Mouse (Mus musculus) myocyte (in vitro differentiated cells): ENCODE measurements at regions not wholly inside any gene's neighbourhood (a gene's known extent, or its start where the extent isn't known, plus 50 kb on each side); places are given as distances from the start of the nearest gene placed in this dataset.

Experiments used
- H3K27me3 ChIP-seq: one replicate; pipeline ENCODE4 v1.6.1; 2011; ENCODE audit not compliant: control insufficient read depth, insufficient read depth, insufficient read length
- H3K36me3 ChIP-seq: one replicate; pipeline ENCODE4 v1.6.1; 2011; ENCODE audit not compliant: control insufficient read depth, insufficient read depth
- H3K4me2 ChIP-seq: one replicate; pipeline ENCODE4 v1.6.1; 2011; ENCODE audit warnings: low read depth, control low read depth
- H3K4me3 ChIP-seq: one replicate; pipeline ENCODE4 v1.5.1; 2011; ENCODE audit warnings: mild to moderate bottlenecking, control low read depth, moderate library complexity
- H3K79me2 ChIP-seq: one replicate; pipeline ENCODE4 v1.6.1; 2011; ENCODE audit not compliant: control insufficient read depth, insufficient read depth
- H3ac ChIP-seq: one replicate; pipeline ENCODE4 v1.6.1; 2011; ENCODE audit not compliant: control insufficient read depth, insufficient read length
- CEBPB ChIP-seq: IDR thresholded peaks from 2 replicates; pipeline ENCODE4 v1.6.1; 2011; ENCODE audit warnings: mild to moderate bottlenecking, moderate library complexity; ENCODE audit not compliant: poor library complexity, insufficient read depth, severe bottlenecking
- E2F4 ChIP-seq: IDR thresholded peaks from one replicate; pipeline ENCODE4 v1.6.1; 2011; ENCODE audit warnings: mild to moderate bottlenecking, control low read depth, moderate library complexity; ENCODE audit not compliant: insufficient read depth
- MAX ChIP-seq: IDR thresholded peaks from one replicate; pipeline ENCODE4 v1.6.1; 2011; ENCODE audit warnings: low read depth, mild to moderate bottlenecking, control low read depth
- MYOD1 ChIP-seq, 3 experiments: IDR thresholded peaks; one replicate each; pipeline ENCODE4 v1.6.1; 2011; ENCODE audit warnings: control low read depth in 2 of 3, low read depth in 2 of 3, mild to moderate bottlenecking in 2 of 3, moderate library complexity in 1 of 3; ENCODE audit not compliant: insufficient read length in 2 of 3, control insufficient read depth in 1 of 3
- MYOG ChIP-seq, 3 experiments: IDR thresholded peaks; one replicate each; pipeline ENCODE4 v1.6.1; 2011; ENCODE audit warnings: control low read depth in 2 of 3, low read depth in 2 of 3, mild to moderate bottlenecking in 2 of 3; ENCODE audit not compliant: insufficient read length in 2 of 3, control insufficient read depth in 1 of 3, insufficient read depth in 1 of 3
- POLR2A ChIP-seq: IDR thresholded peaks from one replicate; pipeline ENCODE4 v1.6.1; 2011; ENCODE audit warnings: low read depth, mild to moderate bottlenecking, control low read depth, moderate library complexity; ENCODE audit not compliant: insufficient read length
- POLR2AphosphoS2 ChIP-seq: IDR thresholded peaks from one replicate; pipeline ENCODE4 v1.6.1; 2011; ENCODE audit warnings: low read depth, control low read depth; ENCODE audit not compliant: insufficient read length
- REST ChIP-seq: IDR thresholded peaks from one replicate; pipeline ENCODE4 v1.6.1; 2011; ENCODE audit warnings: mild to moderate bottlenecking, control low read depth, moderate library complexity; ENCODE audit not compliant: insufficient read depth, insufficient read length
- SRF ChIP-seq: IDR thresholded peaks from one replicate; pipeline ENCODE4 v1.6.1; 2011; ENCODE audit warnings: low read depth; ENCODE audit not compliant: control insufficient read depth, insufficient read length
- TCF12 ChIP-seq: IDR thresholded peaks from one replicate; pipeline ENCODE4 v1.6.1; 2011; ENCODE audit warnings: mild to moderate bottlenecking, control low read depth; ENCODE audit not compliant: poor library complexity, insufficient read depth, severe bottlenecking
- TCF3 ChIP-seq: IDR thresholded peaks from one replicate; pipeline ENCODE4 v1.6.1; 2011; ENCODE audit warnings: low read depth, control low read depth; ENCODE audit not compliant: insufficient read length
- USF1 ChIP-seq: IDR thresholded peaks from one replicate; pipeline ENCODE4 v1.6.1; 2011; ENCODE audit warnings: low read depth, mild to moderate bottlenecking, control low read depth, moderate library complexity

DNA sequence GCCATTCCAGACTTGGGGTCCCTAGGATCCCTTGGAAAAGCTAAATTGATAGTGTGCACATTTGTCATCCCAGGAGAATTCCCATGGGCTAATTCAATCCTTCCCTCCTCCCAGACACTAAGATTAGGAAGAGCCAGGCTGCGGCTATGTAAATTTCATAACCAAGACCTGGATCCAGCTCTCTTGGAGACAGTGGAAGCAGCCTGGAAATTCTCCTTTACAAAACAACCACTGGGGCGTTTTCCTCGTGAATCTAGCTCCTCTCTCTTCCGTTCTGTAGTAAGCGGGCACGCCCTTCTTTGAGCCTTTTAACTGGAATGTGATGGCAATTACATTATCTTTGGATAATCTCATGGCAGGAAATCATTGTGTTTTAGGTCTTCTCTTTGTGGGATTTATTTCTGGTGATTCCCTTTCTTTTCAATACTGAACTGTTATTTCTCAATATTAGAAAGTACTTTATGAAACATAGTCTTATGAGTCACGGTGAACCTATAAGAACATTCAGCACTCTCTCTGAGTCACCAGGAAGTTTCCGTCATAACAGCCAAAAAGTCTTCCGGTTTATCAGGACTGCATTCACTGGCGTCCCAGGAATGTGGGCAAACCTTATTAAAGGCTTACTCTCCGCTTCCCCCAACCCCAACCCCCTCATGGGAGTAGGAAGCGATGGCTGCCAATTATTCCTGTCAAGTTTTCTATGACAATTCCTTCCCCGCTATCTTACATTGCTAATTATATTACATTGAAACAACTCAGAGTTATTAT, 352.0 kb upstream of the Meis2 start:
- Histone ChIP-seq H3ac (no peak overlapping the region), H3K79me2 (no peaks in the 10 kb centered on the region), H3K36me3 (no peaks in the 10 kb centered on the region), H3K4me3 (no peak overlapping the region), H3K4me2 (peak overlapping the region; percentile 58), H3K27me3 (no peaks in the 10 kb centered on the region)
- TF ChIP-seq MYOD1 (IDR thresholded peaks at IDR 0.05; ENCODE audit: control insufficient read depth in 1 of 3, insufficient read length in 2 of 3, low read depth in 2 of 3) (no peak), REST (no peak), CEBPB (no peak), POLR2A (no peak), USF1 (no peak), E2F4 (no peak), TCF3 (no peak), MYOG (IDR thresholded peaks at IDR 0.05; ENCODE audit: control insufficient read depth in 1 of 3, insufficient read depth in 1 of 3, insufficient read length in 2 of 3, low read depth in 2 of 3) (no peak), MAX (no peak), TCF12 (no peak), POLR2AphosphoS2 (no peak)

DNA sequence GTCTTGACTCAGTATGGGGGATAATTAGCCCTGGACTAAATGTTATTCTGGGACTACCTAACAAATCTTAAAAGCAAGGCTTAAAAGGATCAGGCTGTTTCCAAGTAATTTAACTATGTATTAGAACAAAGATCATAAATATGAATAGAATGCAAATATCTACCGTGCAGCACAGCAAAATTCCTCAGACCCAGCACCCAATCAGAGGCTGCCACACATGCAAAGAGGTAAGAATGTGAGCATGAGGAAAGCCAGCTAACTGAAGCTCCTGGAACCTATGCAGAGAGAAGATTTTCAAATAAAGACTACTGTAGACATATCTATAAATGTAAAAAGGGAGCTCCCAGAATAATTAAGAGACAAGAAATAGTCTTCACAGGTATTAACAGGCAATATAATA, 350.1 kb upstream of the Meis2 start:
- H3K27me3 ChIP-seq, result no peaks in the 10 kb centered on the region
- no peaks in the 10 kb centered on the region for H3K79me2 ChIP-seq
- H3K36me3 ChIP-seq, result no peaks in the 10 kb centered on the region
- no peak for TF ChIP-seq REST
- no peak for TF ChIP-seq CEBPB
- TF ChIP-seq MYOD1 (IDR thresholded peaks at IDR 0.05; ENCODE audit: control insufficient read depth in 1 of 3, insufficient read length in 2 of 3, low read depth in 2 of 3), result no peak
- TF ChIP-seq MAX, result no peak
- TF ChIP-seq USF1, result no peak
- TF ChIP-seq E2F4, result no peak
- no peak for TF ChIP-seq SRF
- no peak overlapping the region for H3K4me2 ChIP-seq
- no peak overlapping the region for H3ac ChIP-seq
- no peak overlapping the region for H3K4me3 ChIP-seq

DNA sequence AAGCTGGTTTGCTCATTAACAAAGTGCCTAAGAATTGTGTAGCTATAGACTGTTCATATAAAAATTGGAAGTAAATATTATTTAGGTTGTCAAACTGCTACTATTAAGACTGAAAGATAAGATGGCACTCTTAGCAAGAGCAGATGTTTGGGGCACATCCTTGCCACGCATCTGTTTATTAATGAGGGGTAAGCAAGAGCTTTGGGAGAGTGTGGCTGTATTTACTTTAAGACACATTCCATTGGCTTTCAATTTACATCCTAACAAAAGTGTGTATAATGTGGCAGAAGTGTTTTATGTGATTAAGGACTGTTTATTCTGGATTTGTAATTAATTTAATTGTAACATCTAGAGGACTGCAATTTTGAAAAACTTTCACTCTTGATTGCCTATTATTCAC, 336.5 kb upstream of the Meis2 start:
- H3K27me3 ChIP-seq, result no peaks in the 10 kb centered on the region
- H3K36me3 ChIP-seq, result no peaks in the 10 kb centered on the region
- H3ac ChIP-seq, result no peak overlapping the region
- TF ChIP-seq TCF3 (no peak), USF1 (no peak), POLR2A (no peak), CEBPB (no peak), MYOG (IDR thresholded peaks at IDR 0.05; ENCODE audit: control insufficient read depth in 1 of 3, insufficient read depth in 1 of 3, insufficient read length in 2 of 3, low read depth in 2 of 3) (no peak), TCF12 (no peak), MAX (no peak), POLR2AphosphoS2 (no peak), E2F4 (no peak)
- H3K4me2 ChIP-seq, result no peak overlapping the region
- no peak overlapping the region for H3K4me3 ChIP-seq
- no peaks in the 10 kb centered on the region for H3K79me2 ChIP-seq

DNA sequence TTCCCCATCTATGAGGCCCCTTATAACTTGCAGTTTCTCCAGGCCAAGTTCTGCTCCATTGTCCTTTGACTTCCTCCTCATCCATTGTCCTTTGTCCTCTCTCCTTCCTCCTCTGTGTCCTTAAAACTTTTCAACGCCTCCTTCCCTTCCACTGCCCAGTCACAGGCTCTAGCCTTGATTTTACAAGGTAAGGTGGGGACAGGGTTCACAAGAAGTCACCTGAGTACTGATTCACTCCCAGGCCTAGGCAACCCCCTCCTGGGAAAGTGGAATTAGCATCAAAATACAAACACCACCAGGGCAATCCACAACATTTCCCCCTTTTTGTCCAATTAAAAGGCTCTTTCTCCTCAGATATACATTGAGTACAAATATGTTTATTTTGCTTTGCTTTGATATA, 334.3 kb upstream of the Meis2 start:
- no peak overlapping the region for H3K4me2 ChIP-seq
- no peak overlapping the region for H3K4me3 ChIP-seq
- TF ChIP-seq MAX (no peak), E2F4 (no peak), TCF12 (no peak), CEBPB (no peak), SRF (no peak), MYOD1 (IDR thresholded peaks at IDR 0.05; ENCODE audit: control insufficient read depth in 1 of 3, insufficient read length in 2 of 3, low read depth in 2 of 3) (no peak), MYOG (IDR thresholded peaks at IDR 0.05; ENCODE audit: control insufficient read depth in 1 of 3, insufficient read depth in 1 of 3, insufficient read length in 2 of 3, low read depth in 2 of 3) (no peak), REST (no peak), POLR2AphosphoS2 (no peak), POLR2A (no peak), USF1 (no peak), TCF3 (no peak)

DNA sequence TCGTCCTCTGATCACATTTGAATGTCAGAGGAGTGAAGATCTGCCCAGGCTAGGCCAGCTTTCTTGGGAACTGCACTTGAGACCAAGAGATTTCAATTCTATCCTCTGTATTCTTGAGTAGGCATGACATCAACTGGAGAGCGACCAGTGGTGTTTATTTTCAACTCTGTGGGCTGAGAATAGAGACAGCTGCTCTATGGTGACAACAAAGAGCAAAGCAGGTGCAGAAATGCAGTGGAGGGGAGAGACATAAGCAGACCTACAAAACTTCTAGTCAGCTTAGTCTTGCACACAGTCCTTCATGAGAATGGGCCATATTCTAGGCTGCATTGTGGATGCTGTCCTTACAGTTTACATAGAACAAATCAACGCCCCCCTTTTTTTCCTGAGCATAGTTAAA, 303.2 kb upstream of the Meis2 start:
- Histone ChIP-seq H3K27me3 (no peaks in the 10 kb centered on the region), H3K4me2 (no peak overlapping the region), H3K4me3 (no peak overlapping the region), H3K36me3 (no peaks in the 10 kb centered on the region), H3ac (no peak overlapping the region), H3K79me2 (no peaks in the 10 kb centered on the region)
- peak; percentile 53 to 85 (median 73) for TF ChIP-seq MYOD1 (IDR thresholded peaks at IDR 0.05; ENCODE audit: control insufficient read depth in 1 of 3, insufficient read length in 2 of 3, low read depth in 2 of 3)
- TF ChIP-seq SRF, result no peak
- TF ChIP-seq MYOG (IDR thresholded peaks at IDR 0.05; ENCODE audit: control insufficient read depth in 1 of 3, insufficient read depth in 1 of 3, insufficient read length in 2 of 3, low read depth in 2 of 3), result peak in 1 of 3 experiments; percentile 65
- no peak for TF ChIP-seq USF1
- TF ChIP-seq TCF12, result peak; percentile 53
- TF ChIP-seq POLR2A, result no peak
- TF ChIP-seq POLR2AphosphoS2, result no peak
- no peak for TF ChIP-seq TCF3
- TF ChIP-seq REST, result no peak
- TF ChIP-seq MAX, result no peak
- TF ChIP-seq E2F4, result no peak
- no peak for TF ChIP-seq CEBPB

More for the DNA sequence above, 334.3 kb upstream of the Meis2 start:
- Histone ChIP-seq H3K79me2 (no peaks in the 10 kb centered on the region), H3K27me3 (no peaks in the 10 kb centered on the region), H3K36me3 (no peaks in the 10 kb centered on the region), H3ac (no peak overlapping the region)
